Mouse (Mus musculus) spleen, adult 18-20 months (tissue): ENCODE data around the gene Mlst8.

ENCODE experiments used
- DNase-seq, 2 experiments: peaks; one replicate each; pipeline ENCODE4 v3.0.0; 2022; ENCODE audit warnings: mixed read lengths in 2 of 2

The Mlst8 gene

DNA sequence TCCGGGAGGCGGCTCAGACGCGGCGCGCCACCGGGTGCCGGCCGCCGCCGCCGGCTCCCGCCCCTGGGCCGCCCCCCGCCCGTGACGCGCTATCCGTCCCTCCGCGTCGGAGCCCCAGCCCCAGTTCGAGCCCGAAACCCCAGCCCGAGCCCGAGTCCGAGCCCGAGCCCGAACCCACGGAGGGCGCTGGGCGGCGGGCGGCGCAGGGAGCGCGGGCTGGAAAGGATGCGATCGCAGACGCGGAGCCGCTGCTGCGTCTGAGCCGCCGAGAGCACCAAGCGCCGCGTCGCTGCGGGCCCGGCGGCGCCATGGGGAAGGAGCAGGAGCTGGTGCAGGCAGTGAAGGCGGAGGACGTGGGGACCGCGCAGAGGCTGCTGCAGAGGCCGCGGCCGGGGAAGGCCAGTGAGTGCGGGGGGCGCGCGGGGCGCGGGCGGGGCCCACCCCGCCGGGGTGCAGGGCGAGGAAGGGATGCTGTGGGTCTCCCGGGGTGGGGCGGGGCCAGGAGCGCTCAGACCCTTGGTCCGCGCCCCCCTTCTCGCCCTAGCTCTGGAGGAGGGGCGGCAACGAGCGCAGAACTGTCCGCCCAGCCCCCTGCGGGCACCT, 9.9 kb upstream of the Mlst8 start:
- DNase-seq = no peak

DNA sequence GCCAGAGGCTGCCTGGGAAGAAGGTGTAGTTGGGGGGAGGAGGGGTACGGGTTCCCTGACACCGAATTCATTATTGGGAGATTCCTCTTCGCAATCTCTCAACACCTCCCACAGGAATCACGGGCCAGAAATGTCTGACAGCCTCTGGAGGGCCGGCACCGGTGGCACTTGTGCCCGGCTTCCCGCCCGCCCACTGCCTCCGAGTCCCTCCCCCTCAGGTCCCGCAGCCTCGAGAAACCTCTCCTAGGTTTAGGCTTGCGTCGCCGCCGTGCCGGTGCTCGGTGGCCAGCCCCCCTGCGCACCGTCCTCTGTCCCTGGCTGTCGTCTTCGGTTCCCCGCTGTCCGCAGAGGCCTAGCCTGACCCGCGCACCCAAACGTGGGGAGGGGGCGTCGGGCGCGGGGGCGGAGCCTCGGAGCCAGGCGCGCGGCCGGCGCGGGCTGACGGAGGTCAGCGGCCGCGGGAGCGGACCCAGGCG, 9.3 kb upstream of the Mlst8 start, which contains the start of gene Caskin1:
Gene Caskin1, plus strand, starts transcription at position 416 of the 476 bp plus-strand sequence.
- no peak for DNase-seq

DNA sequence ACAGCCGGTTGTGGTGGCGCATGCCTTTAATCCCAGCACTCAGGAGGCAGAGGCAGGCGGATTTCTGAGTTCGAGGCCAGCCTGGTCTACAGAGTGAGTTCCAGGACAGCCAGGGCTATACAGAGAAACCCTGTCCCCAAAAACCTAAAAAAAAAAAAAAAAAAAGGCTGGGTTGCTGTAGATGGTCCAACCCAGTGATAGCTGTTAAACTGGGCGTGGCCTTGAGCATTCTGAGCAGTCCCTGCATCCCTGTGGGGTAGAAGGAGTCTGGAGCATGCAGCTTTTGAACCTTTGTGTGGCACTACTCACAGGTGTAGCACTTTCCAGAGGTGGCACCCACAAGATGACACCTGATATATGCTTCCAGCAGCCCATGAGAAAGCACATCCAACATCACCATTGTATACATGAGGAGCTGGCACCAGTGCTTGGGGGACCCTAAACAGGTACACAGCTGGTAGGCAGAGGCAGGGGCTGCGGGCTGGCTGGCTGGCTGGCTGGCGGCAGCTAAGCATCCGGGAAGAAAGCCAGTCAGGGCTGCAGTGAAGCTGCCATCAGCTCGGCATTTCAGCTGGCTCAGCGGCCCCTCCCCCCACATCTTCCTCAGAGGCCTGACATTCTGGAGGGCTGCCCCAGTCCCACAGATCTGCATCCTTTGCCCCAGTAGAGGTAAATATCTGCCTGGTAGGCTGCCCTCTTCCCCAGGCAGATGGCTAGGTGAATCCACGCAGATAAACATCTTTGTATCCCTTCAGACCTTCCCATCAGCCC, 6.4 kb upstream of the Mlst8 start:
- DNase-seq = no peak

DNA sequence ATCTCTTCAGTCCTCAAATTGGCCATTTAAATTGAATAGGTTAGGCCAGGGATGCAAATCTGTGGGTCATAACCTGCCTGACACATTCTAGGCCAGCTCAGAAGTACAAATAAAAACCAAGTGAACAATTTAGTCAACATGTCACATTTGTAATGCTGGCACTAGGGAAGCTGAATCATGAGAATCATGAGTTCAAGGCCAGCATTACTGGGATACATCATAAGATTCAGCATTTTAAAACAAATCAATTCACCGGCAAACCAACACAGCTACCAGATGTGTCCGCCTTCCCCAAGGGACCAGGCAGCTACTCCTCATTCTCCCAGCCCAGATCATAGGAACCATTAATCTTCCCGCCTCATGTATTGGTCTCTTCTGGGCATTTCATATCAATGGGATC, 4.6 kb upstream of the Mlst8 start:
- DNase-seq = no peak

DNA sequence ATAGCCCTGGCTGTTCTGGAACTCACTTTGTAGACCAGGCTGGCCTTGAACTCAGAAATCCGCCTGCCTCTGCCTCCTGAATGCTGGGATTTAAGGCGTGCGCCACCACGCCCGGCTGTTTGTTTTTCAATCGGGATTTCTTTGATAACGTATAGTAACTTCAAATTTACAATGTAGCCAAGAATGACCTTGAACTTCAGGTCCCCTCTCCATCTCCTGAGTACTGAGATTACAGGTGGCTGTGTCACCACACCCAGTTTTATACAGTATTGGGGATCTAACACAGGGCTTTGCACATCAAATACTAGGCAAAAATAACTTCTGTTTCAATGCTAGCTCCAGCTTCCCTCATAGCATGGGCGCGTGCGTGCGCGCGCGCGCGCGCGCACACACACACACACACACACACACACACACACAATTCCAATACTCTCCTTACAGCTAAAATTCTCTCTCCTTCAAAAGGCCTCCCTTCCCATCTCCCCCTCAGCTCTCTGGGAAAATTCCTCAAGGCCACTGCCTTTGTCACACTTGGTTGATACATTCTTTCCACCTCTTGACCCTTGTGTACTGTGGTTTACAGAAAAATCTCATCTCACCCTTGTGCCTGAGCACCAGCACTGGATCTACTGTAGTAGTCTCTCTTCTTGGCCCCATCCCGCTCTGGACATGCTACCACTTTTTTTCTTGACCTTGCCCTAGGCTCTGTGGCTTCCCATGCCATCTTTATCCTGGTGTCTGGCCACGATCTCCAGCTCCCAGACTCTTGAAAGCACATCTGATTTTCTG, 2.3 kb upstream of the Mlst8 start:
- no peak for DNase-seq

DNA sequence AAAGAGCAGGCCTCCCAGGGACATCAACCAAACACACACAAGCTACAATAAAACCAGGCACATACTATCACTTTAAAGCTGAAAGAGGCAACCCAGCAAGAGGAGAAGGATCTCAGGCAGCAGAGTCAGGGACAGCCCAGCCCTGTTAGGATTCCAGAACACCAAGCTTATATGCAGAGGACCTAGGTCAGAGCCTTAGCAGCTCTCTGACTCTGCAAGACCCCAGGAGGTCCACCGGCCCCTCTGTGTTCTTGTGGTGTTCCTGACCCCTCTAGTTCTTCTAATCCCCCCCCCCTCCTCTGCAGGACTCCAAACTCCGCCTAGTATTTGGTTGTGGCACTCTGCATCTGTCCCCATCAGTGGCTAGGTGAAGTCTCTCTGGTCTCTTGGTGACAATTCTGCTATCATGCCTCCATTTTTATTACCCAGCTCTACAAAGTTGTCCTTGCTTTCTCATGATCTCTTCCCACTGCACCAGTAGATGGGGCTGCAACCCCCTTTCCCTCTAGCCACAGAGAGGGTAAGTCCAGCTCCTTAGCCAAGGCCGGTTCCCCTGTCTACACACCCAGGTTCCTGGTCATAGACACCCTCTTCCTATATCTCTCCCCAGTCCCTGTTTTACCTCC, 1.4 kb upstream of the Mlst8 start:
- DNase-seq = no peak

DNA sequence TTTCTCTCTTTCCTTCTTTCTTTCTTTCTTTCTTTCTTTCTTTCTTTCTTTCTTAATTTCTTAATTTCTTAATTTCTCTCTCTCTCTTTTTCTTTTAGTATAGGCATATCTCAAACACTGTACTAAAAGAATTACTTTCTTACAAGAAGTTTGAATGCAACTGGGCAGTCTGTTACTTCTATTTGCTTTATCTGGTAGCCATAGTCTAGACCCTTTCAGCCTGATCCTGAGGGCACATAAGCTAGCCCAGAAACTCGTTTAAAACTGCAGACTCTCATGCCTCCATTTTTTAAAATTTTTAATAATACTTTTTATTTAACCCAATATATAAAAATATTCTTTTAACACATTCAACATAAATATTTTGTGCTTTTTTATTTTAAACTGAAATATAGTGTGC, 553 bp upstream of the Mlst8 start:
- no peak for DNase-seq

DNA sequence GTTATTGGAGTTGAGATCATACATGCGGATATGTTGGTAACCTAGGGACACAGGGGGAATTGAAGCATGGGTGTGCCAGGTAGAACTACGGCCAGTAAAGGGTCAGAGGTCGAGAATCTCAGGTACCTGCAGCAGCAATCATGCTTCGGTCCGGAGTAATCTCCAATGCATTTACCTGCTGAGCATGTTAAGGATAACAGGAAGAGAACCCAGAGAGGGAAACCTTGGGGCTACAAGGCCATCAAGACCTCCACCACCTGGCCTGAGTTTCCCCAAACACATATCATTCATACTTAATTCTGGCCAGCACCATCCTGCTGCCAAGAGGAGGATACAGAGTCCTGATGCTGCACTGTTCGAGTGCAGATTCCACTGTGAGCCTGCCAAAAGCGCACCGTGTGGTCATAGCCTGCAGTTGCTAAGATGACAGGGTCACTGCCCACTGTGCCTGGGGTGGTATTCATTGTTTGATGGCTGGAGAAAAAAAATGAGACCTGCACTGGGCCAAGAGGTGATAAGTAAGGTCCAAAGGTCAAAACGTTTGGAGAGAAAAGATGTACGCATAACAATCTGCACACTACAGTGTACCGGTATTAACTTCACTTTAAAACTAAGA, 785 bp downstream of the Mlst8 start:
- DNase-seq = no peak

DNA sequence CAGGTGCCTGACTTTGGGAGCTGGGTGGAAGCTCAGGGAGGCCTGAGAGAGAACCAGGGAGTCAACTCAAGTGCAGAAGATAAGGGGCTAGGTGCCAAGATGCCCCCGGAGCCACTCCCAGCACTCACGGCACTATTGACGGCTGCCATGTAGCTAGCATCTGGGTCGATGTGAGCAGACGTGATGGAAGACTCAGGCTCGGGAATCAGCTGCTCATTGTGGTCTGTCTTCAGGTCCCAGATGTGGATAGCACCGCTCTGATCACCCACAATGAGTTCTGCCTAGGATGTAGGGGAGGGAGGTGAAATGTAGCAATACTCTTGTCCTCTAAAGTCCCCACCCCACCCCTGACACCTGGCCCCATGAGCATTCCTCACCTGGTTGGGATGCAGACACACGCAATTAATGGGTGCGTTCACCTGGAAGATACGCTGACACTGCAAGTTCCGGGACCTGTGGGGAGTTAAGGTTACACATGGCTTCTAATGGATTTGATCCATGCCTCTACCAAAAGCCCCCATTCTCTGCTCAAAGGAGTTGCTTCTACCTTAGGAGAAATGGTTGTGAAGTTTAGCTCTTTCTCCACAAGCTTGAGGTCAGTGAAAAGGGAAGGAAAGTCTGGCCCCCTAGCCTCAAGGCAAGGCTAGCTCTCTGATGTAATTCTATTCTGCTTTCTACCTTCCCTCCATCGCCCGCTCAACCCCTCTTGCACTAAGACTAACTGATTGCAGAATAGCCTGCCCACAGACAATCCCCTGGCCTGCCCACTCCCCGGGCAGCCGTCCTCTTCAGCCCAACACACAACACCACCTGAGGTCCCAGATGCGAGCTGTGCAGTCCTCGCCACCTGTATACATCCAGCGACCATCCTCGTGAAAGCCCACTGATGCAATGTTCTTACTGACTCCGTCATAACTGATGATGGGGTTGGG, 1.6 kb downstream of the Mlst8 start:
- no peak for DNase-seq

DNA sequence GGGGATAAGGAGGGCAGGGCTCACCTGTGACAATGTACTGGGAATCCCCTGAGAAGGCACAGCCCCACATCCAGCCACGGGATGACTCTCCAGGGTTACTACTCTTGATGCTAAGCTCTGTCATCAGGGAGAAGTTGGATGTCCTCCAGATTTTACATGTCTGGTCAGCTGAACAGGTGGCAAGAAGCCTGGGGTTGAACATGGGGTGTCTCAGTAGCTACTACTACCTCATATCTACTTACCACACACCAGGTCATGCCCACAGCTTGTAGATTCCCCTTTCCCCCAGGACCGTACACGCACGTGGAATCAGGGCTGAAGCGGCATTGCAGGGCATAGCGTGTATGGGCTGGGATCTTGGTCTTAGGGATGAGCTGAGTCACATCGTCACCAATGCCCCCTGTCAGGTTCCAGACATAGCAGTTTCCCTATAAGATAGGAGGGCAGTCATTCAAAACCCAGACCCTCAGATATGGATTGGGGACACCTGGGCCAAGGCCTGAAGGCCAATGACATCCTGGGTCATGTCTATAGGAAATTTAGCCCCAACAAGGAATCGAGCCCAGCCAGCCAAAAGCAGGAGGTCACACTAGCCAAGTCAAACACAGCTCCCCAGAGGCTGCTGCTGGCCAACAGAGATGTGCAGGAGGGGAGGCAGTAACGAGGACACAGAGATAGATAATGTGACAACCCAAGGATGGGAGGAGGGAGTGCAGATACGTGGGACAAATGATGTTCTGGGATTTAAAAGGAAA, 2.7 kb downstream of the Mlst8 start:
- no peak for DNase-seq

DNA sequence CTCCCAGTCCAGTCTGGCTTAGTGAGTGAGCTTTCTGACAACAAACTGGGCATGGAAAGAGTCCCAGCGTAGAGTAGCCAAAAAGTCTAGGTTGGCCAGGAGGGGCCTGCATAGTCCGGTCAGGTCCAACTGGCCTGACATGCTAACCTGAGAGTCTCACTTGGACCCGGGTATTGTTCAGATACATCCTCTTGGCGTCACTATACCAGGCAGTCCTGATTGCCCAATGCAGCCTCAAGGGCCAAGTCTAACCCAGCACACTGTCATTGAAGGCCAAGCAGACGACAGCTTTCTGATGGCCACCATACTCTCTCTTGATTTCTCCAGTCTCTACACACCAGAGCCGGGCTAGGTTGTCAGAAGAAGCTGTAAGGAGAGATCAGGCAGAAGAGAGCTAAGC, 3.3 kb downstream of the Mlst8 start:
- no peak for DNase-seq

DNA sequence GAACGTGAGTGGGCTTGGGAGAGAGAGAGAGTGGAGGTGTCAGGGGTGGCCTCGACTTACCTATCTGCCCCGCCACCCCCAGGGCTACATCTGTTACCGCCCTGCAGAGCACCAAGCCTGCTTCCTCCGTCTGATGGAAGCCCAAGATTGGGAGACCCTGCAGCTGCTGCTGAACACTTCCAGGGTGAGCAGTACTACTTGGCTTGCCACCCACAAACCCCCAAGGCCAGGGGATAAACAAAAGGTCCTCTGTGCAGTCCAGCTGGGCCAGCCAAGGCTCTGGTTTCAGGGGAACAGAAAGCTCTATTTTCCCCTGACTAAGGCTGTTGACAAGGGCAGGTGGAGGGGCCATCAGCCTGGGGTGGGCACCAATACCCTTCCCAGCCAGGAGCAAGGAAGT, 4.3 kb downstream of the Mlst8 start:
- DNase-seq = no peak

DNA sequence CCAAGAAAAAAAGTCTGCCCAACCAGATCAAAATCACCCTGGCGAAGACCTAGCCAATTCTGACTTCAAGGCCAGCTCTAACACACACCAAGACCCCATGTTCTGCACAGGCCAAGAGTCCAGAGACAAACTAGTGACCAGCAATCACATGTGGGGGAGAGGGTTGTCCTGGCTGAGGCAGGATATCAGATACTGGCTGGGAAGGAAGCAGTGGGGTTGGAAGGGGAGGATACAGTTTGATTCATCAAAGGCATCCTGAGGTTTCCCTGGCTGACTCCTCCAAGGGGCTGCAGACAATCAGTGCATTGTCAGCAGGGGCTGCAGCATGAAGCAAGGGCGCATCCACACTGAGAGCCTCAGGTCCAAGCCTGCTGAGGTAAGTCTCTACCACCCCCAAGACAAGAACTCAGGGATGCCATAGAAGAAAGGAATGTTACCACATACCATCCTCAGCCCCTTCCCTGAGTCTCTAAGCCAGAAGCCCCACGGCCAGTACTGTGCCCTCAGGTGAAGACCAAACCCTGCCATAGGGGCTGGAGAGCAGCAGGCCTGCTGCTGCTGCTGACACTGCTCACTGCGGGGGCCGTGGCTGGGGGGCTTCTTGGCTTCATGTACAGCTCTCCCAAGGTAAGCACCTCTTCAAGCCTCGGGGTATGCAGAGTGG, 5.1 kb downstream of the Mlst8 start, which contains the start of gene Bricd5:
Gene Bricd5, plus strand, starts transcription at position 273 of the 664 bp plus-strand sequence.
- no peak for DNase-seq

DNA sequence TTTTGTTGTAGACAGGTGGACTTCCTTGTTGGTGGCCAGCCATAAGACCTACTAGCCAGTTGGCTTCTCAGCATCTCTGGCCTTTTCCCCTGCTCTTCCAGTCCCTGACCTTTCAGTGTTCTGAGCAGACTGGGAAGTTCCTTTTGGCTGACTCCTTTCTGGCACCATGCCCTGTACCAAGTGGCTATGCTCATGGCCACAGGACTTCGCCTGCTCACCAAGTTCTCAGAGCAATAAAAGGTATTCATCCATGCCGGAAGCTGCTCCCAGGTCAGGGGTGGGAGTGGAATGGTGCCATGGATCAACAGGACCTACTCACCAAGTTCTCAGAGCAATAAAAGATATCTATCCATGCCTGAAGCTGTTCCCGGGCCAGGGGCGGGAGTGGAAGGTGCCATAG, 6.4 kb downstream of the Mlst8 start:
- DNase-seq = no peak

DNA sequence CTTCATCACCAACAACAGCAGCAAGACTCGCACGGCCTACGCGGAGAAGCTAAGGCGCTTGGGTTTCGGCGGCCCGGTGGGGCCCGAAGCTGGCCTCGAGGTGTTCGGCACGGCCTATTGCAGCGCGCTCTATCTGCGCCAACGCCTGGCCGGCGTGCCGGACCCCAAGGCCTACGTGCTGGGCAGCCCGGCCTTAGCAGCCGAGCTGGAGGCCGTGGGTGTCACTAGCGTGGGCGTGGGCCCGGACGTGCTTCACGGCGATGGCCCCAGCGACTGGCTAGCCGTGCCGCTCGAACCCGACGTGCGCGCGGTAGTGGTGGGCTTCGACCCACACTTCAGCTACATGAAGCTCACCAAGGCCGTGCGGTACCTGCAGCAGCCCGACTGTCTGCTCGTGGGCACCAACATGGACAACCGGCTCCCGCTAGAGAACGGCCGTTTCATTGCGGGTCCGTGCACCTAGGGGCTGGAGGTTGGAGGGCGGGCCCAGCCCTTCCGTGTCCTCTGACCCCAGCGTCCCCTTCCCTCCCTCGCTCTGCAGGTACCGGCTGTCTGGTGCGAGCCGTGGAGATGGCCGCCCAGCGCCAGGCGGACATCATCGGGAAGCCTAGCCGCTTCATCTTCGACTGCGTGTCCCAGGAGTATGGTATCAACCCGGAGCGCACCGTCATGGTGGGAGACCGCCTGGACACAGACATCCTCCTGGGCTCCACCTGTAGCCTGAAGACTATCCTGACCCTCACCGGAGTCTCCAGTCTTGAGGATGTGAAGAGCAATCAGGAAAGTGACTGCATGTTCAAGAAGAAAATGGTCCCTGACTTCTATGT, 8.0 kb downstream of the Mlst8 start:
- DNase-seq = peak in 1 of 2 experiments; percentile 26

DNA sequence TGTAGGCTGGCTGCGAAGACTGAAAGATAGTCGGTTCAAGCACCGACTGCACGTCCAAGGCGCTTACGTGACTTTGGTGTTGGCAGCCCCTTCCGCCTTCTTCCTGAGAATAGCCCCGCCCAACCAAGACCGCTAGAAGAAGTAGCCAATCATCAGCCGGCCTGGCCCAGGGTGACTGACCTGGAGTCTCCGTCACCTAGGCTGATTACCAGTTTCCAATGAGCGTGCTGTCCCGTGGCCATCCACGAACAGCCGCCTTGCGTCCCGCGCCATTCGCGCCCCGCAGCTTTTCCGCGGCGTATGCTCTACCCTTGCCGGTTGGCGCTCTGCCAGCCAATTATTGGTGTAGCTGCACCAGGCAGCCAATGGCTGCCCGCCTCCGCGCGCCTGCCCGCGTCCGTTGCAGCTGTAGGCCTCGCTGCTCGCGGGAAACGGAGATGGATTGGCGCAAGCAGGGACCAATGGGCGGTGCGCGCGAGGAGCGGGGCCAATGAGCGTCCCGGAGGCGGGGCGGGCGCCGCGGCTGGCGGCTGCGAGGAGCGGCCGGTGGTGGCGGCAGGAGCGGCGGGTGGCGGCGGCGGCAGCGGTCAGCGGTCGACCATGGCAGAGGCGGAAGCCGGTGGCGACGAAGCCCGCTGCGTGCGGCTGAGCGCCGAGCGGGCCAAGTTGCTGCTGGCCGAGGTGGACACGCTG, 8.8 kb downstream of the Mlst8 start, which contains the start of the genes E4f1 and Pgp:
Gene E4f1, minus strand, starts transcription at position 404 of the 693 bp plus-strand sequence.
Gene Pgp, plus strand, starts transcription at position 483 of the 693 bp plus-strand sequence.
- peak; percentile 96 to 97 for DNase-seq

DNA sequence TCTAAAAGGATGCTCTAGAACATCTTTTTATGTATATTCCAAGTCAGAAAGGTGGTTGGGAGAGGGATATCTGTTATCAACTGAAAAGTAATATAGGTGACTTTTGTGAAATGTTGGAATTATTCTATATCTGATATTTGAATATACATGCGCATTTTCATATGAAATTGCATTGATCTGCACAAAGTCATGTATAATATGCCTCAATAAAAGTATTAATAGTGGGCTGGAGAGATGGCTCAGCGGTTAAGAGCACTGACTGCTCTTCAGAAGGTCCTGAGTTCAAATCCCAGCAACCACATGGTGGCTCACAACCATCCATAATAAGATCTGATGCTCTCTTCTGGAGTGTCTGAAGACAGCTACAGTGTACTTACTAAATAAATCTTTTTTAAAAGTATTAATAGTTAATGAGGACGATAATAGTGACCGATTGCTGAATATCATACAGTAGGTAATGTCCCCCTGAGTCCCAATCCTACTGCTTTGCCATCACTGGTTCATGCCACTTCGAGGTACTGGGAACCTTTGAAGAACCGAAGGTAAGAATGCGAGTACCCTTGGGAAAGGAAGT, 9.5 kb downstream of the Mlst8 start:
- no peak for DNase-seq
